Mouse (Mus musculus): ENCODE measurements around the gene H6pd.

H6pd gene

DNA sequence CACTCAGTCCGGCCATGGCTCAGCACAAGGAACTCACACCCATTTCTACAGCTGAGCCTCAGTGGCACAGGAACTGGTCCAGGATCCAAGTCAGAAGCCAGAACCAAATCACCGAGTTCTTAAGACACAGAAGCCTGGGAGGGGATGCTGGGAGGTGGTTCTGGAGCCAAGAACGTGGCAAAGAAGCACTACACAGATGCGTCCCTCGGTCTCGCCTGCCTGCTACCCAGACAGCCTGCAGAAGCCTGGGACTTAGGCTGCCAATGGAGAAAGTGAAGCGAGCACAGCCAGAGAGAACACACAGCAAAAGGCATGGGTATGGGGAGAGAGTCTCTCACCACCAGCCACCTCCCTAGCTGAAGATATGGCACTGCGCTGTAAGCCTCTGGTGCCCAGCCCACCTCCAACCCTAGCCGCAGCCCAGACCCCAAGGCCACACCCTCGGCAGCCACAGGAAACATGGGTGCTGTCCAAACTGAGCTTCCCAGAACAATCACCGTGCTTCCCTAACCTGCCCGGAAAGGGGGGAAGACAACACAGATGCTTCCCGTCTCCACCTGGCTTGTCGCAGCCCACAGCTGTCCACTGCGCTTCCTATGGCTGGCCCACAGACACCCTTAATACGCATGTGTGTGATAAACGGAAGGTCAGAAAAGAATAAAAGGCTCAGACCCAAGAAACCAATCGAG is 67.6 kb downstream of the H6pd start:
- no peak for DNase-seq

GRCm38 (mm10) chr4:149938701-149939100 is 70.1 kb downstream of the H6pd start:
- DNase-seq = no peak

DNA sequence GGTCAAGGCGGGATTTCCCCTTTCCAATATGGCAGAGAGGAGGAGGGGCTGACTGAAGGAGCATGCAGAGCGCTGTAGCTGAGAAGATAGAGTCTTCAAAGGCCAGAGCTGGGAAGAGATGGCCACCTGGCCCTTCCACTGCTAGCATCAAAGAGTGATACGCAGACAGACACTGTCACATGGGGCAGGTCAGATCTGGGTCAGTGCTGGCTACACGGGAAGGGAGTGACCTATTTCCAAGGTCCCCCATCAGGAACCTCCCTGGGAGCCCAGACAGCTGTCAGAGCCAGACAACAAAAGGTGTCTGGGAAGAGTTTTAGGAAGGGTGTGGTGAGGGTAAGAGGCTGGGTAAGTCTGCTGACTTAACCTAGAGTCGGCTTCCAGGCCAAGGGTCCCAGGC is 71.9 kb downstream of the H6pd start:
- DNase-seq = no peak

DNA sequence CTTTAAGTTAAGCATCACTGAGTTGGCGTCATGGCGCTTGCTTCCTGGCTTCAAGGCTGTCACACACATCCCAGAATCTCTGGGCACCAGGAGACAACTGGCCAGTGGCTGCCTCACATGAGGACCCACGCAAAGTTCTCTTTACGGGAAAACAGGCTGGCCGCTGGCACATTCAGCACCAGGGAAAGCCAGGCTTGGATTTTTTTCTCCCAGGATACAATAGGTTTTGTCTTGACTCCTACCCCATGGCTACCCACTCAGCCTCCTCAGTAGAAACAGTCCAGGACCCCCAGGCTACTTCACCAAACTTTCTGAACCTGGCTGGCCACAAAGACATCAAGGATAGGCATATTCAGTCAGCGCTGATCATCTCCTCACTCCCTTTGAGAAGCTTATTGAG is 73.4 kb downstream of the H6pd start:
- no peak for DNase-seq

GRCm38 (mm10) chr4:149933519-149934245 is 75.1 kb downstream of the H6pd start:
- no peak for DNase-seq

- no peak for DNase-seq
These were observed 75.8 kb downstream of the H6pd start for GRCm38 (mm10) chr4:149933025-149933424.

GRCm38 (mm10) chr4:149932108-149932815 is 76.6 kb downstream of the H6pd start:
- DNase-seq = no peak

DNA sequence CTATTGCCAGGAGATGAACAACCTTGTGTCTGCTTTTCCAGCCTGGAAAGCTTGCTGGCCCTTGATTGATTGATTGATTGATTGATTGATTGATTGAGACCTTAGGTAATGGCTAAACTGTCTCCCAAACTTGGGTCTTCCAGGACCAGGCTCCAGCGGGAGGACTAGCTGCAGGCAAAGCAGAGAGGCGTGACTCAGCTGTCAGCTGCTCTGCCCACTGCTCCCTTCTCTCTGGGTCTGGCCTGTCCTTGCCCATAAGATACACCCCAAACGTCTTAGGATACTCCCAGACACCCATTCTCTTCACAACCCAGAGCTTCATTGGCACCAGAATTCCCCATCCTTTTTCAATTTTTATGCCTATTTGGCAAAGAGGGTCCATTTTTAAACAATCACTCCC is 78.1 kb downstream of the H6pd start:
- no peak for DNase-seq

Data from cerebellum, adult 18-20 months (tissue).